Mouse (Mus musculus): Measurements from ENCODE around the gene Fbxo34. TPM values are rescaled to one million over a fixed set of nuclear protein-coding genes. Genes with fewer than 3 reads are reported as not detected.

Gene Fbxo34
- polyA plus RNA-seq, 1 experiment from 2014 or later = 24.4 TPM

DNA sequence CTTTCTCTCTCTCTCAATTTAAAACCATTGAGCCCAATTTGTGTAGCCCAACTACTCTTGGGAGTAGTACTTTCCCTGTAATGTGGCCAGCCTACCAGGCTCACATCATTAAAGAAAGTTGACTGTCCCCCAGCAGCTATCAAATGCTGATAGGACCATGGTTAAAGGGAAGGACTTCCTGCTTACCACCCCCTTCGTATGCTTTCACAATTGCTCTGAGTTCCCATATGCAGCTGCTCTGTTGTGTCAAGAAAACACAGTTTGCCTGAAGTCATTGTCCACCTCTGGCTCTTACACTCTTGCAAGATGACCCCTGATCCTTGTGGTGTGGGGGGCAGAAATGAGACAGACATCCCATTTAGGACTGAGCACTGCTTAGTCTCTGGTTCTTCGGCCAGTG is 5.3 kb upstream of the Fbxo34 start:
- ATAC-seq (ENCODE audit: low FRiP score, low read depth) = no peak
- Histone ChIP-seq H3K9ac (no peak overlapping the region), H3K4me1 (no peaks in the 10 kb centered on the region), H3K4me3 (no peak overlapping the region), H3K36me3 (no peaks in the 10 kb centered on the region), H3K9me3 (0 out of 2 replicates have a peak, but pooled peaks cover 9% of the 10 kb centered on the region), H3K27ac (no peak overlapping the region), H3K4me2 (replicated peaks) (no peak overlapping the region), H3K27me3 (replicated peaks) (no peaks in the 10 kb centered on the region)
- 74% methylated on average over 2 of the region's 2 CpGs for WGBS

DNA sequence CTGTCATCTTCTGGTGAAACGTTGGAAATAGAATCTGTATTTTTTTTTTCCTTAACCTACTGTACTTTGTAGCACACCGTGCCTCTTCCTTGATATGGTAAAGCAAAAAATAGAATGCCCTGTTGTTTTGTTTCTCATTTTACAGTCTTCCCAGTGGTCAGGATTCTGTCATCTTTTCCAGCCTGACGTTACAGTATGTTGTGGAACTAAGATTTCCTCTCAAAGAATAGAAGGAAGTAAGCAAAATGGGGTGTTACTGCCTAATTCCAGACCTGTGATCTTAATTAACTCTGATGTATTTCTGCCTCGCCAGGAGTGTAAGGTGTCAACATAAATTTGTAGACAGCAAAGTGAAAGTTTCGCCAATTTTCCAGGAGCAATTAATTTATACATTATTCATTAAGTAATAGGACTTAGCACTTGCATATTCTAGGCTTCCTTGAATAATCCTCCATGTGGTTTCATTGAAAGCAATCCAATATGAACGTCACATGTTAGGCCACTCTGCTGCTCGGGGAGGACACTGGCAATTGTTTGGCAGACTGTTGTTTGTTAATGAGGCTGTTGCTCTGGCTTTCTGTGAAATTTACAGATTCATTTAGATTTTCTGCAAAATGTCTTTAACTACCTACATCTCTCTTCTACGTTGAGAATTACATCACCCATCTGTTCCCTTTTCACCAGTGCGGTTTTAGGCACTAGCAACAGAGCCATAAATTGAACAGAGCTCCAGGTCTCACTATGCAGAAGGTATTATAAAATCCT is 4.7 kb upstream of the Fbxo34 start:
- no peak overlapping the region for H3K9ac ChIP-seq
- no peak overlapping the region for H3K27ac ChIP-seq
- 77% methylated on average over 9 of the region's 9 CpGs for WGBS
- no peak overlapping the region for H3K4me3 ChIP-seq
- H3K36me3 ChIP-seq = no peaks in the 10 kb centered on the region
- H3K9me3 ChIP-seq = 0 out of 2 replicates have a peak, but pooled peaks cover 3% of the 10 kb centered on the region
- ATAC-seq (ENCODE audit: low FRiP score, low read depth) = no peak
- H3K4me1 ChIP-seq = no peaks in the 10 kb centered on the region
- H3K27me3 ChIP-seq (replicated peaks) = no peaks in the 10 kb centered on the region
- no peak overlapping the region for H3K4me2 ChIP-seq (replicated peaks)

DNA sequence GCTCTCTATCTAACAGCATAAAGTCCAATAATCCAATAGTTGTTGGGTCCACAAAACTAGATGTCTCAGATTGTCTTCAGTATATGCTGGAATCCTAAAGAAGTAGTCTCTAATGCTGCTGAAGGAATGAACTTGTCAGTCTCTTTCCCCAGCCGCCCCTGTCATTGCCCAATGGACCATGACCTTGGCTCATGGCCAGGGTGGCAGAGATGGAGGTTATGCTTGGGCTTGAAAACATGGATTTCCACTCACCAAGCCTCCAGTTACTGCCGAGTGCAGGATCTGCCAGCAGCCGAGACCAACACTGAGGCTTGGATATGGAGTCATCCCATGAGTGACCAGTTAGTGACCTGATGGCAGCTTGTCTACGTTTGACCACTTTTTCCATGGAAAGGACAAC is 9.3 kb downstream of the Fbxo34 start:
- Histone ChIP-seq H3K36me3 (no peaks in the 10 kb centered on the region), H3K9me3 (no peaks in the 10 kb centered on the region), H3K4me2 (replicated peaks) (no peak overlapping the region), H3K9ac (no peak overlapping the region), H3K4me3 (no peak overlapping the region), H3K4me1 (no peaks in the 10 kb centered on the region), H3K27me3 (replicated peaks) (no peaks in the 10 kb centered on the region), H3K27ac (no peak overlapping the region)
- no peak for ATAC-seq (ENCODE audit: low FRiP score, low read depth)
- 86% methylated on average over 4 of the region's 4 CpGs for WGBS

DNA sequence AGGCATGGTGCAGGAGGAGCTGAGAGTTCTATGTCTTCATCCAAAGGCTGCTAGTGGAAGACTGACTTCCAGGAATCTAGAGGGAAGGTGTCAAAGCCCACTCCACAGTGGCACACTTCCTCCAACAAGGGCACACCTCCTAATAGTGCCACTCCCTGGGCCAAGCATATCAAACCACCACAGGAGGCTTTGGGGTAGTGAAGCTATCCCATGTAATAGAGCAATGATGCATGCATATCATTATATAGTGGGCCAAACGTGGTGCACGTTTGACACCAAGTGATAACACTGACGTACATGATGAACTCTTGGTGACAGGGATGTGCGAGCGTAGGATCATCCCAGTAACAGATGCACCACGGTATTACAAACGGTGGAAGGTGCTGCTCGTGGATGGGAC is 11.8 kb downstream of the Fbxo34 start:
- Histone ChIP-seq H3K27me3 (replicated peaks) (no peaks in the 10 kb centered on the region), H3K27ac (no peak overlapping the region), H3K4me1 (no peaks in the 10 kb centered on the region), H3K9ac (no peak overlapping the region), H3K36me3 (no peaks in the 10 kb centered on the region), H3K4me3 (no peak overlapping the region), H3K9me3 (no peaks in the 10 kb centered on the region), H3K4me2 (replicated peaks) (no peak overlapping the region)
- WGBS = 89% methylated on average over 8 of the region's 8 CpGs
- ATAC-seq (ENCODE audit: low FRiP score, low read depth) = no peak

- WGBS = 87% methylated on average over 4 of the region's 4 CpGs
- no peak overlapping the region for H3K4me3 ChIP-seq
- H3K27me3 ChIP-seq (replicated peaks) = no peaks in the 10 kb centered on the region
- no peak overlapping the region for H3K4me2 ChIP-seq (replicated peaks)
- no peaks in the 10 kb centered on the region for H3K4me1 ChIP-seq
- no peak overlapping the region for H3K27ac ChIP-seq
- no peak for ATAC-seq (ENCODE audit: low FRiP score, low read depth)
- H3K9me3 ChIP-seq = no peaks in the 10 kb centered on the region
- no peak overlapping the region for H3K9ac ChIP-seq
- no peaks in the 10 kb centered on the region for H3K36me3 ChIP-seq
Measured at GRCm38 (mm10) chr14:47462453-47462852, 12.2 kb downstream of the Fbxo34 start.

DNA sequence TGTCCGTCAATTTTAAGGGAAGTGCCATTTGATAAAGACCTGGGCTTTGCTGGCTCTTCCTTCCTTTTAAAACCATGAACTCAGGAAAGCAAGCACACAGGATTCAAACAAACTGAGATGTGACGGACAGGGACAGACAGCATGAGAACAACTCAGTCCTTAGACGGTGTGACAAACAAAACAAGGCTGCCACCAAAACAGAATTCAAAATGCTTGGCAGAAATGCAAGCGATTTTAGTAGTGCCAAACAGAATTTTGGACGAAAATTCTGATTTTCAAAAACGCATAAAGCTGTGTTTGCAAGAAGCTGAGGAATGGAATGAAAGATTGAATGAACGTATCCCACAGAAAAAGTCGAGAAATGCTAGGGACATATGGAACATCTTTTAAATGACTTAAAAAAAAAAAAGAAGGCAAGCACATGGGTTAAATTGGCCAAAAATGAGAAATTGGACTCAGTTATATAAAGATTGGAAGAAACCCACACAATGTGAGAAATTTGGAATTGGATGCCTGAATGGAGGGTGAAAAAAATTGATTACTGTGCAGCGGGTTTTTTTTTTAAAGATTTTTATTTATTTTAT is 12.7 kb downstream of the Fbxo34 start:
- 91% methylated on average over 9 of the region's 9 CpGs for WGBS
- ATAC-seq (ENCODE audit: low FRiP score, low read depth) = no peak
- H3K9me3 ChIP-seq = no peaks in the 10 kb centered on the region

DNA sequence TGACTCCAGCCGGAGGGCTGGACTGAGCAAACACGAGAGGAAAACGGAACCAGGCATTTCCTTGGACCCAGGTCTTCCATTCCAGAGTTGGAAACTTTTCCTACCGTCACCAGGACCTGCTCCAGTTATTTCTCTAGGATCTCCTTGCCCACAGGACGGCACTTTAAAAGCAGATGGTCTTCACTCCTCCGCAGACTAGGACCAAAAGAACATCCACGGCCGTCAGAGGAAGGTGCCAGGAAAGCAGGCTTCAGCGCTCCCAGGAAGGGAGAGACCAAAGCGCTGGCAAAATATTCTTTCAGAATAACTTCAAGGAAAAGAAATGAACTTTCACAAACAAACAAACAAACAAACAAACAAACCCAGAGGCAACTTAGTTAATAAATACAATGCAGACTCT is 14.2 kb downstream of the Fbxo34 start:
- Histone ChIP-seq H3K4me1 (no peaks in the 10 kb centered on the region), H3K27ac (no peak overlapping the region), H3K9ac (no peak overlapping the region), H3K27me3 (replicated peaks) (no peaks in the 10 kb centered on the region), H3K36me3 (no peaks in the 10 kb centered on the region), H3K4me3 (no peak overlapping the region), H3K9me3 (no peaks in the 10 kb centered on the region), H3K4me2 (replicated peaks) (no peak overlapping the region)
- ATAC-seq (ENCODE audit: low FRiP score, low read depth) = no peak
- WGBS = 85% methylated on average over 10 of the region's 10 CpGs

More for the DNA sequence above, 12.7 kb downstream of the Fbxo34 start:
- H3K27me3 ChIP-seq (replicated peaks) = no peaks in the 10 kb centered on the region
- H3K4me2 ChIP-seq (replicated peaks) = no peak overlapping the region
- no peak overlapping the region for H3K9ac ChIP-seq
- H3K27ac ChIP-seq = no peak overlapping the region
- H3K4me1 ChIP-seq = no peaks in the 10 kb centered on the region
- H3K4me3 ChIP-seq = no peak overlapping the region
- no peaks in the 10 kb centered on the region for H3K36me3 ChIP-seq

GRCm38 (mm10) chr14:47465468-47466175 is 15.4 kb downstream of the Fbxo34 start:
- no peak for ATAC-seq (ENCODE audit: low FRiP score, low read depth)
- Histone ChIP-seq H3K27ac (no peak overlapping the region), H3K4me3 (no peak overlapping the region), H3K27me3 (replicated peaks) (no peaks in the 10 kb centered on the region), H3K36me3 (no peaks in the 10 kb centered on the region), H3K9me3 (no peaks in the 10 kb centered on the region), H3K9ac (no peak overlapping the region), H3K4me2 (replicated peaks) (no peak overlapping the region), H3K4me1 (no peaks in the 10 kb centered on the region)
- WGBS = 60% methylated on average over 7 of the region's 7 CpGs

DNA sequence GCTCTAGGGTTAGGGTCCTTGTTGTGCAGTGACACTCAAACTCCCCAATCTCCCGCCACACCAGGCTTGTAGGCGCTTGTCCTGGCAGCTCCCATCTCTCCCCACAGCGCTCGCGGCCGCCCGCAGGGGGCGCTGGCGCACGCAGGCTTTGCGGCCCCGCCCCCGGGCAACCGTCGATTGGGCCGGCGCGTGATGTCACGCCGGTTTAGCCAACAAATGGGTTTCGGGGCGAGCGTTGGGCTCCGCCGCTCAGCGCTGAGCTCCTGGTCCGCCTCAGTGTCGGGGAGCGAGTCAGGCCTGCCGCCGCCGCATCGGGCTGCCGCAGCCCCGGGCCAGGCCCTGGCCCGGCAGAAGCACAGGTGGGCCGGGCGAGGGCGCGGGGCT is 22.1 kb downstream of the Fbxo34 start:
- WGBS = under 1% methylated on average over 40 of the region's 40 CpGs
- ATAC-seq (ENCODE audit: low FRiP score, low read depth) = peak; percentile 94
- peak overlapping the region; percentile 74 for H3K4me2 ChIP-seq (replicated peaks)

GRCm38 (mm10) chr14:47472743-47473546 is 22.7 kb downstream of the Fbxo34 start:
- WGBS = 2% methylated on average over 69 of the region's 69 CpGs
- Histone ChIP-seq H3K9ac (peak overlapping the region; percentile 93), H3K27ac (peak overlapping the region; percentile 74), H3K4me2 (replicated peaks) (peak overlapping the region; percentile 74), H3K36me3 (no peaks in the 10 kb centered on the region), H3K4me1 (peaks cover 4% of the 10 kb centered on the region; the same call in 1 of the 2 replicates), H3K4me3 (peak overlapping the region; percentile 90), H3K27me3 (replicated peaks) (no peaks in the 10 kb centered on the region), H3K9me3 (no peaks in the 10 kb centered on the region)
- ATAC-seq (ENCODE audit: low FRiP score, low read depth) = peak; percentile 86

More for the DNA sequence above, 22.1 kb downstream of the Fbxo34 start:
- Histone ChIP-seq H3K36me3 (no peaks in the 10 kb centered on the region), H3K4me1 (peaks cover 4% of the 10 kb centered on the region; the same call in 1 of the 2 replicates), H3K27me3 (replicated peaks) (no peaks in the 10 kb centered on the region), H3K9ac (peak overlapping the region; percentile 93), H3K9me3 (no peaks in the 10 kb centered on the region), H3K4me3 (peak overlapping the region; percentile 90), H3K27ac (peak overlapping the region; percentile 74)

- 86% methylated on average over 9 of the region's 9 CpGs for WGBS
- H3K4me3 ChIP-seq = no peak overlapping the region
- peaks cover 4% of the 10 kb centered on the region; the same call in 1 of the 2 replicates for H3K4me1 ChIP-seq
- H3K27me3 ChIP-seq (replicated peaks) = no peaks in the 10 kb centered on the region
- peak overlapping the region; percentile 74 for H3K4me2 ChIP-seq (replicated peaks)
- ATAC-seq (ENCODE audit: low FRiP score, low read depth) = no peak
- no peak overlapping the region for H3K9ac ChIP-seq
- H3K27ac ChIP-seq = no peak overlapping the region
- H3K9me3 ChIP-seq = no peaks in the 10 kb centered on the region
- H3K36me3 ChIP-seq = no peaks in the 10 kb centered on the region
Measured at GRCm38 (mm10) chr14:47473891-47474290, 23.7 kb downstream of the Fbxo34 start.
